In genomic region chr9:101002053-101002452, GRCm38 (mm10) we compare ENCODE assay signal across 8 mouse cellular contexts. TPM values are rescaled to one million over a fixed set of nuclear protein-coding genes. Genes with fewer than 3 reads are reported as not detected.
A peak's percentile ranks its signal among the peaks of the same experiment; 100 is the strongest.
DNase-seq lines count a peak whose midpoint lies in the region; ATAC-seq and TF ChIP-seq lines count a peak whose summit lies in the region.

No protein-coding gene starts in this region.

- peak; percentile 28 for DNase-seq in embryo, embryonic 10.5 days (ENCODE audit: low spot score)
- no peak for DNase-seq in embryo, embryonic 9.5 days (ENCODE audit: extremely low spot score)
- peak; percentile 5 for DNase-seq in liver, adult 2 months (ENCODE audit: extremely low read depth, low read depth, low spot score)
- DNase-seq in liver, embryonic 11.5 days (ENCODE audit: low spot score), result no peak
- peak; percentile 20 for DNase-seq in brain, embryonic 14.5 days (ENCODE audit: low read depth)
- no peak for DNase-seq in stomach, postnatal 0 days (ENCODE audit: low spot score)
- DNase-seq in frontal cortex, postnatal 36 days (ENCODE audit: low spot score in 2 of 2), result no peak
- DNase-seq in adrenal gland, postnatal 25 days, result no peak

- no peak for TF ChIP-seq EP300 in stomach, postnatal 0 days (optimal IDR thresholded peaks at IDR 0.05)

- H3K27ac ChIP-seq in liver, adult 2 months (replicated peaks; ENCODE audit: insufficient read depth, low read depth, low read length), result no peak overlapping the region
- no peak overlapping the region for H3K27ac ChIP-seq in liver, embryonic 11.5 days (ENCODE audit: low read depth, low read length)
- no peak overlapping the region for H3K27ac ChIP-seq in stomach, postnatal 0 days (replicated peaks)

- no peaks in the 10 kb centered on the region for H3K79me2 ChIP-seq in liver, adult 2 months (ENCODE audit: control insufficient read depth, insufficient read depth, low read length)

- no peak overlapping the region for H3K4me3 ChIP-seq in liver, adult 2 months (ENCODE audit: insufficient read depth, low read depth, low read length)
- no peak overlapping the region for H3K4me3 ChIP-seq in liver, embryonic 11.5 days (ENCODE audit: low read depth, low read length)
- no peak overlapping the region for H3K4me3 ChIP-seq in stomach, postnatal 0 days (ENCODE audit: low read depth, low read length)

- H3K27me3 ChIP-seq in liver, adult 2 months (ENCODE audit: control insufficient read depth, insufficient read depth, low read length), result no peaks in the 10 kb centered on the region
- H3K27me3 ChIP-seq in liver, embryonic 11.5 days (replicated peaks; ENCODE audit: control insufficient read depth, insufficient read depth, low read length), result no peaks in the 10 kb centered on the region
- H3K27me3 ChIP-seq in stomach, postnatal 0 days (ENCODE audit: control insufficient read depth, insufficient read depth, low read length), result no peaks in the 10 kb centered on the region

- peaks cover 2% of the 10 kb centered on the region; the same call in 1 of the 2 replicates for H3K36me3 ChIP-seq in liver, adult 2 months (ENCODE audit: control insufficient read depth, insufficient read depth, low read length)
- H3K36me3 ChIP-seq in liver, embryonic 11.5 days (ENCODE audit: control insufficient read depth, insufficient read depth, low read length), result 0 out of 2 replicates have a peak, but pooled peaks cover 3% of the 10 kb centered on the region
- 0 out of 2 replicates have a peak, but pooled peaks cover 2% of the 10 kb centered on the region for H3K36me3 ChIP-seq in stomach, postnatal 0 days (ENCODE audit: control insufficient read depth, insufficient read depth, low read length)

- over 99% methylated on average over 4 of the region's 4 CpGs for WGBS in liver, adult 2 months
- 89% methylated on average over 4 of the region's 4 CpGs for WGBS in liver, embryonic 11.5 days
- 94% methylated on average over 4 of the region's 4 CpGs for WGBS in stomach, postnatal 0 days

- no peak for TF ChIP-seq POLR2A in liver, adult 2 months (IDR thresholded peaks at IDR 0.05; ENCODE audit: extremely low read depth, insufficient read depth, low read length)
- TF ChIP-seq POLR2A in brain, embryonic 14.5 days (IDR thresholded peaks at IDR 0.05; ENCODE audit: borderline replicate concordance, extremely low read depth, insufficient read depth, insufficient read length, poor library complexity, severe bottlenecking), result no peak

- no peaks in the 10 kb centered on the region for H3K4me1 ChIP-seq in liver, adult 2 months (ENCODE audit: control insufficient read depth, insufficient read depth, low read length)
- H3K4me1 ChIP-seq in liver, embryonic 11.5 days (replicated peaks; ENCODE audit: control insufficient read depth, insufficient read depth, low read length), result no peaks in the 10 kb centered on the region
- no peaks in the 10 kb centered on the region; the same call in 1 of the 2 replicates for H3K4me1 ChIP-seq in stomach, postnatal 0 days (replicated peaks; ENCODE audit: control insufficient read depth, insufficient read depth)

- no peak for ATAC-seq in liver, embryonic 11.5 days (replicated peaks; ENCODE audit: low FRiP score)
- no peak for ATAC-seq in stomach, postnatal 0 days (ENCODE audit: low FRiP score, low TSS enrichment)

- TF ChIP-seq CTCF in liver, adult 2 months (IDR thresholded peaks at IDR 0.05; ENCODE audit: low read depth, low read length), result peak; percentile 16; the same call in 1 of the 2 replicates
- peak; percentile 27; the same call in 1 of the 2 replicates for TF ChIP-seq CTCF in brain, embryonic 14.5 days (IDR thresholded peaks at IDR 0.05; ENCODE audit: borderline replicate concordance, extremely low read depth, insufficient read depth, insufficient read length)
- TF ChIP-seq CTCF in stomach, postnatal 0 days (IDR thresholded peaks at IDR 0.05; ENCODE audit: low read depth), result peak; percentile 60

- H3K9ac ChIP-seq in liver, adult 2 months (ENCODE audit: low read depth, low read length), result no peak overlapping the region
- H3K9ac ChIP-seq in liver, embryonic 11.5 days (ENCODE audit: low read depth, low read length), result no peak overlapping the region
- H3K9ac ChIP-seq in stomach, postnatal 0 days (ENCODE audit: low read length), result no peak overlapping the region

- no peak overlapping the region for H3K4me2 ChIP-seq in liver, embryonic 11.5 days
- H3K4me2 ChIP-seq in stomach, postnatal 0 days (replicated peaks; ENCODE audit: low read depth), result no peak overlapping the region

- H3K9me3 ChIP-seq in liver, embryonic 11.5 days (ENCODE audit: control insufficient read depth, low read length), result peaks cover 7% of the 10 kb centered on the region
- H3K9me3 ChIP-seq in stomach, postnatal 0 days (ENCODE audit: control insufficient read depth, low read length), result no peaks in the 10 kb centered on the region

RNA-seq across cellular contexts. Expression of gene Pccb, which starts 32.6 kb away (rescaled TPM):
- 118 and 119 TPM in 2 replicates for total RNA-seq in liver, adult 2 months (2014; rRNA removed)
- polyA plus RNA-seq in liver, adult 2 months (2012; rRNA removed), result 185 and 192 TPM in 2 replicates
- 8.7 and 10.2 TPM in 2 replicates for polyA plus RNA-seq in liver, embryonic 11.5 days (2014; fragmentation: Nextera tagmentation; extraction: Ambion mirVana)
- 62.7 and 63.1 TPM in 2 replicates for polyA plus RNA-seq in brain, embryonic 14.5 days (2012; rRNA removed)
- 28.7 and 29.9 TPM in 2 replicates for polyA plus RNA-seq in stomach, postnatal 0 days (2015; fragmentation: Nextera tagmentation; extraction: Ambion mirVana)
- 144 and 153 TPM in 2 replicates for total RNA-seq in adrenal gland, postnatal 25 days (2021)

Comparison
In these comparisons a context has a peak if more than half of its experiments do, and no peak if none do; other contexts are left out.
1. DNase-seq: peak in embryo, embryonic 10.5 days (single experiment), liver, adult 2 months (single experiment) and brain, embryonic 14.5 days (single experiment); none in embryo, embryonic 9.5 days (single experiment), liver, embryonic 11.5 days (single experiment), stomach, postnatal 0 days (single experiment), frontal cortex, postnatal 36 days (0 of 2) and adrenal gland, postnatal 25 days (single experiment).
2. Peak in every context shown above with its lines, with median percentiles within 50 percentile points of each other: CTCF ChIP-seq.